Mouse (Mus musculus): ENCODE measurements at regions not wholly inside any gene's neighbourhood (a gene's known extent, or its start where the extent isn't known, plus 50 kb on each side); places are given as distances from the start of the nearest gene placed in this dataset.

- TF ChIP-seq CTCF (IDR thresholded peaks at IDR 0.05; ENCODE audit: low read depth, low read length) (no peak), POLR2A (IDR thresholded peaks at IDR 0.05; ENCODE audit: extremely low read depth, insufficient read depth, low read length) (no peak)
- Histone ChIP-seq H3K27ac (replicated peaks; ENCODE audit: insufficient read depth, low read depth, low read length) (no peak overlapping the region), H3K27me3 (ENCODE audit: control insufficient read depth, insufficient read depth, low read length) (no peaks in the 10 kb centered on the region), H3K79me2 (ENCODE audit: control insufficient read depth, insufficient read depth, low read length) (no peaks in the 10 kb centered on the region), H3K4me1 (ENCODE audit: control insufficient read depth, insufficient read depth, low read length) (no peaks in the 10 kb centered on the region), H3K36me3 (ENCODE audit: control insufficient read depth, insufficient read depth, low read length) (no peaks in the 10 kb centered on the region), H3K4me3 (ENCODE audit: insufficient read depth, low read depth, low read length) (no peak overlapping the region), H3K9ac (ENCODE audit: low read depth, low read length) (no peak overlapping the region)
- DNase-seq (ENCODE audit: extremely low read depth, low read depth, low spot score) = no peak
Measured at GRCm38 (mm10) chr4:105861654-105862037, 72.0 kb downstream of the Gm12728 start.

DNA sequence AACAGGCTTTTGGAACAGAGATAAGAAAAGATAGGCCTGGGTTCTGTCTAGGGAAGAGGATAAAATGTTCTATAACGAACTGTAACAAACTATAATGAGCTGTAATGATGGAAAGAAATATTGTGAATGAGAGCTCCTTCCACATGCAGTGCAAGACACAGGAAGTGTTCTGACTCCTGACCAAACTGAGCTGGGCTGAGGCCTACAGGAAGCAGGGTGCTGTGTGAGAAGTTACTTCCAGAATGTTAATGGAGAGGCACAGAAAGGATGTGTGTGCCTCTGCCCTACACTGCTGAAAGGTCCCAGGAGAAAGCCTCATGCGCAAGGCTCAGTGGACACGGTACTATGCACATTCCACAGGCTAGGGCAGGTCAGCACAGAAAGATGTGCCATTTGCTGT is 80.8 kb downstream of the Gm12728 start:
- no peak overlapping the region for H3K9ac ChIP-seq (ENCODE audit: low read depth, low read length)
- no peaks in the 10 kb centered on the region for H3K27me3 ChIP-seq (ENCODE audit: control insufficient read depth, insufficient read depth, low read length)
- no peak overlapping the region; the same call in 1 of the 2 replicates for H3K27ac ChIP-seq (replicated peaks; ENCODE audit: insufficient read depth, low read depth, low read length)
- H3K79me2 ChIP-seq (ENCODE audit: control insufficient read depth, insufficient read depth, low read length) = no peaks in the 10 kb centered on the region
- no peaks in the 10 kb centered on the region for H3K36me3 ChIP-seq (ENCODE audit: control insufficient read depth, insufficient read depth, low read length)
- no peak overlapping the region for H3K4me3 ChIP-seq (ENCODE audit: insufficient read depth, low read depth, low read length)
- no peaks in the 10 kb centered on the region for H3K4me1 ChIP-seq (ENCODE audit: control insufficient read depth, insufficient read depth, low read length)
- DNase-seq (ENCODE audit: extremely low read depth, low read depth, low spot score) = peak; percentile 24
- 76% methylated on average over 3 of the region's 3 CpGs for WGBS
- TF ChIP-seq POLR2A (IDR thresholded peaks at IDR 0.05; ENCODE audit: extremely low read depth, insufficient read depth, low read length) = no peak
- TF ChIP-seq CTCF (IDR thresholded peaks at IDR 0.05; ENCODE audit: low read depth, low read length) = no peak

GRCm38 (mm10) chr4:105877246-105877645 is 87.6 kb downstream of the Gm12728 start:
- Histone ChIP-seq H3K4me1 (ENCODE audit: control insufficient read depth, insufficient read depth, low read length) (no peaks in the 10 kb centered on the region), H3K27me3 (ENCODE audit: control insufficient read depth, insufficient read depth, low read length) (no peaks in the 10 kb centered on the region), H3K27ac (replicated peaks; ENCODE audit: insufficient read depth, low read depth, low read length) (no peak overlapping the region), H3K9ac (ENCODE audit: low read depth, low read length) (no peak overlapping the region), H3K4me3 (ENCODE audit: insufficient read depth, low read depth, low read length) (no peak overlapping the region), H3K36me3 (ENCODE audit: control insufficient read depth, insufficient read depth, low read length) (no peaks in the 10 kb centered on the region), H3K79me2 (ENCODE audit: control insufficient read depth, insufficient read depth, low read length) (no peaks in the 10 kb centered on the region)
- WGBS = 79% methylated on average over 5 of the region's 5 CpGs
- DNase-seq (ENCODE audit: extremely low read depth, low read depth, low spot score) = no peak
- no peak for TF ChIP-seq CTCF (IDR thresholded peaks at IDR 0.05; ENCODE audit: low read depth, low read length)
- TF ChIP-seq POLR2A (IDR thresholded peaks at IDR 0.05; ENCODE audit: extremely low read depth, insufficient read depth, low read length) = no peak

GRCm38 (mm10) chr4:105879891-105880290 is 90.2 kb downstream of the Gm12728 start:
- no peaks in the 10 kb centered on the region for H3K36me3 ChIP-seq (ENCODE audit: control insufficient read depth, insufficient read depth, low read length)
- TF ChIP-seq CTCF (IDR thresholded peaks at IDR 0.05; ENCODE audit: low read depth, low read length) (no peak), POLR2A (IDR thresholded peaks at IDR 0.05; ENCODE audit: extremely low read depth, insufficient read depth, low read length) (no peak)
- no peaks in the 10 kb centered on the region for H3K27me3 ChIP-seq (ENCODE audit: control insufficient read depth, insufficient read depth, low read length)
- H3K27ac ChIP-seq (replicated peaks; ENCODE audit: insufficient read depth, low read depth, low read length) = no peak overlapping the region
- no peak for DNase-seq (ENCODE audit: extremely low read depth, low read depth, low spot score)
- H3K9ac ChIP-seq (ENCODE audit: low read depth, low read length) = no peak overlapping the region
- H3K4me3 ChIP-seq (ENCODE audit: insufficient read depth, low read depth, low read length) = no peak overlapping the region
- no peaks in the 10 kb centered on the region for H3K79me2 ChIP-seq (ENCODE audit: control insufficient read depth, insufficient read depth, low read length)
- 86% methylated on average over 3 of the region's 3 CpGs for WGBS
- no peaks in the 10 kb centered on the region for H3K4me1 ChIP-seq (ENCODE audit: control insufficient read depth, insufficient read depth, low read length)

DNA sequence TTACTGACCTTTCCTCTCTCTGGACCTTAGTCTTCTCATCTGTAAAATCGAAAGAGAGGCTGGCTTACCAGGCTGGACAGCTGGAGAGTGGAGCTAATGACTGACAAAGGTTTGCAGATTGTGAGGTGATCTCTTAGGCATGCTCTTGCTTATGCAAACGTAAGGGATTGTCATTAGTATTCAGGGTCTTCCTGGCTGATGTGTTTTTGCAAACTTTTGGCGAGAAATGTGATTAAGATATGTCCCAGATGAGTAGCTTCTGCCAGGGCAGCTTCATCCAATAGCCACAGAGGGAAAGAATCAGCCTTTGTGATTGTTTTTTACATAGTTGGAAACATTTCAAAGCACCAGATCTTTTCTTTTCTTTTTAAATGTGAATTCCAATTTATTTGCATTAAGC is 95.1 kb downstream of the Gm12728 start:
- Histone ChIP-seq H3K4me1 (ENCODE audit: control insufficient read depth, insufficient read depth, low read length) (no peaks in the 10 kb centered on the region), H3K36me3 (ENCODE audit: control insufficient read depth, insufficient read depth, low read length) (no peaks in the 10 kb centered on the region), H3K27ac (replicated peaks; ENCODE audit: insufficient read depth, low read depth, low read length) (no peak overlapping the region), H3K9ac (ENCODE audit: low read depth, low read length) (no peak overlapping the region), H3K4me3 (ENCODE audit: insufficient read depth, low read depth, low read length) (no peak overlapping the region), H3K27me3 (ENCODE audit: control insufficient read depth, insufficient read depth, low read length) (no peaks in the 10 kb centered on the region), H3K79me2 (ENCODE audit: control insufficient read depth, insufficient read depth, low read length) (no peaks in the 10 kb centered on the region)
- TF ChIP-seq CTCF (IDR thresholded peaks at IDR 0.05; ENCODE audit: low read depth, low read length) (no peak), POLR2A (IDR thresholded peaks at IDR 0.05; ENCODE audit: extremely low read depth, insufficient read depth, low read length) (no peak)
- 55% methylated on average over 3 of the region's 3 CpGs for WGBS
- no peak for DNase-seq (ENCODE audit: extremely low read depth, low read depth, low spot score)

GRCm38 (mm10) chr4:105891438-105891837 is 101.8 kb downstream of the Gm12728 start:
- DNase-seq (ENCODE audit: extremely low read depth, low read depth, low spot score) = no peak

More at GRCm38 (mm10) chr4:105891438-105891837, 101.8 kb downstream of the Gm12728 start:
- H3K4me3 ChIP-seq (ENCODE audit: insufficient read depth, low read depth, low read length) = no peak overlapping the region
- TF ChIP-seq CTCF (IDR thresholded peaks at IDR 0.05; ENCODE audit: low read depth, low read length) (no peak), POLR2A (IDR thresholded peaks at IDR 0.05; ENCODE audit: extremely low read depth, insufficient read depth, low read length) (no peak)
- H3K27ac ChIP-seq (replicated peaks; ENCODE audit: insufficient read depth, low read depth, low read length) = no peak overlapping the region
- no peaks in the 10 kb centered on the region for H3K4me1 ChIP-seq (ENCODE audit: control insufficient read depth, insufficient read depth, low read length)
- H3K27me3 ChIP-seq (ENCODE audit: control insufficient read depth, insufficient read depth, low read length) = no peaks in the 10 kb centered on the region
- no peaks in the 10 kb centered on the region for H3K36me3 ChIP-seq (ENCODE audit: control insufficient read depth, insufficient read depth, low read length)
- WGBS = 70% methylated on average over 4 of the region's 4 CpGs
- H3K79me2 ChIP-seq (ENCODE audit: control insufficient read depth, insufficient read depth, low read length) = no peaks in the 10 kb centered on the region
- no peak overlapping the region for H3K9ac ChIP-seq (ENCODE audit: low read depth, low read length)
